Mouse (Mus musculus): Measurements from ENCODE around the gene Caap1. TPM values are rescaled to one million over a fixed set of nuclear protein-coding genes. Genes with fewer than 3 reads are reported as not detected.

The Caap1 gene
- 10.5 TPM for total RNA-seq (2023)

GRCm38 (mm10) chr4:94556265-94557054 lies at the start of gene Caap1, which contains the start of gene Gm10306:
Caap1 (minus strand) TSS chr4:94556796.
Gm10306 (plus strand) TSS chr4:94556546.

GRCm38 (mm10) chr4:94603031-94603629 lies 46.5 kb upstream of the Caap1 start, which contains the start of gene Plaa:
Plaa (minus strand) TSS chr4:94603244.

Other genes starting within 250 kb of the Caap1 start
- not detected for gene Gm10306, start 250 bp downstream of the Caap1 start, total RNA-seq (2023)
- 53.5 TPM for gene Plaa, start 46.4 kb upstream of the Caap1 start, total RNA-seq (2023)
- 3.4 TPM for gene Ift74, start 57.7 kb upstream of the Caap1 start, total RNA-seq (2023)
- gene Lrrc19, start 93.3 kb upstream of the Caap1 start, total RNA-seq (2023), result not detected
- gene Tek, start 182.5 kb upstream of the Caap1 start, total RNA-seq (2023), result 0.12 TPM

Data from CD4-positive naive resting alpha-beta T cell, adult 76 days (primary cell).